Mouse (Mus musculus) kidney, embryonic 15.5 days (tissue): ENCODE results near the gene Parm1. TPM values are rescaled to one million over a fixed set of nuclear protein-coding genes. Genes with fewer than 3 reads are reported as not detected.
A peak's percentile ranks its signal among the peaks of the same experiment; 100 is the strongest.

Experiments
- ATAC-seq: fragments of 200-750 bp; cut with Nextera tagmentation; replicated peaks from 2 replicates; pipeline ENCODE4 v1.8.0; 2017; ENCODE audit warnings: moderate TSS enrichment; ENCODE audit not compliant: low FRiP score
- H3K27ac ChIP-seq: fragments of 300-500 bp; sonication (generic); 2 replicates; pipeline ENCODE4 v1.5.1; 2015; ENCODE audit warnings: mild to moderate bottlenecking, inconsistent platforms
- H3K27me3 ChIP-seq: fragments of 300-500 bp; sonication (generic); 2 replicates; pipeline ENCODE4 v1.6.1; 2015; ENCODE audit warnings: inconsistent platforms
- H3K36me3 ChIP-seq: fragments of 300-500 bp; sonication (generic); 2 replicates; pipeline ENCODE4 v1.6.1; 2015; ENCODE audit warnings: inconsistent platforms
- H3K4me1 ChIP-seq: fragments of 300-500 bp; sonication (generic); 2 replicates; pipeline ENCODE4 v1.6.1; 2015; ENCODE audit warnings: inconsistent platforms
- H3K4me2 ChIP-seq: fragments of 300-500 bp; sonication (generic); 2 replicates; pipeline ENCODE4 v1.6.1; 2015; ENCODE audit warnings: moderate library complexity, mild to moderate bottlenecking, inconsistent platforms
- H3K4me3 ChIP-seq: fragments of 300-500 bp; sonication (generic); replicated peaks from 2 replicates; pipeline ENCODE4 v1.5.1; 2015; ENCODE audit warnings: mild to moderate bottlenecking, inconsistent platforms
- H3K9ac ChIP-seq: fragments of 300-500 bp; sonication (generic); 2 replicates; pipeline ENCODE4 v1.6.1; 2015; ENCODE audit warnings: mild to moderate bottlenecking, inconsistent platforms
- H3K9me3 ChIP-seq: fragments of 300-500 bp; sonication (generic); replicated peaks from 2 replicates; pipeline ENCODE4 v1.6.1; 2016; ENCODE audit warnings: inconsistent platforms
- WGBS: fragments of 180-500 bp; shearing (Covaris S2); methylation state at CpG from one replicate; pipeline ENCODE4 v1.1.7; 2015; ENCODE audit warnings: mixed read lengths; 5-methylcytosine and 5-hydroxymethylcytosine counted together
- polyA plus RNA-seq: library from polyadenylated mRNA; unstranded; fragments of >200 nt; fragmentation: Nextera tagmentation; extraction: Ambion mirVana; gene quantifications from 2 replicates; pipeline ENCODE4 v1.2.1, GENCODE M21; 2015

Parm1 gene
- polyA plus RNA-seq, 1 experiment from 2014 or later: 11.5 TPM

- no peak overlapping the region for H3K9ac ChIP-seq
- WGBS: 14% methylated on average over 7 of the region's 7 CpGs
- peak overlapping the region; percentile 56 for H3K4me3 ChIP-seq
- no peaks in the 10 kb centered on the region for H3K9me3 ChIP-seq
- peak overlapping the region; percentile 96 for H3K4me2 ChIP-seq
- H3K4me1 ChIP-seq: peaks cover 25% of the 10 kb centered on the region
- H3K36me3 ChIP-seq: no peaks in the 10 kb centered on the region
- H3K27ac ChIP-seq: no peak overlapping the region
- H3K27me3 ChIP-seq: peaks cover 19% of the 10 kb centered on the region
- no peak for ATAC-seq
Measured at GRCm38 (mm10) chr5:91518946-91519345, 1.5 kb downstream of the Parm1 start.

DNA sequence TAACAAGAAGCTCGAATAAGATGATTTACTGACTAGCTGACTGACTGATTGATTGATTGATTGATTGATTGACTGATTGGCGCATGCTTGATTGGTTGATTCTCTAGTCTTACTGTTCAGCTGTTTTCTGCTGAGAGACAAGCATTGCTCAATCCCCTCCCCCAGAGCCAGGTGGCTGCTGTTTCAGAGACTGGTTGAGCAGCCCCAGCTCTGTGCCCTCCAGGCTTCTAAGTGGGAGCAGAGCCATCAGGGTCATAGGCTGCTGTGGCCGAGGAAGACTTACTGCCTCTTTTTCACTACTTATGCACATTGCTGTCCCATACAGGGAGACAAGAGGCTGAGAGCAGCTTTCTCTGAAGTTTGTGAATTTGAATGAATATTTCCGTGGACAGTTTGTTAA, 2.1 kb downstream of the Parm1 start:
- H3K4me2 ChIP-seq: peak overlapping the region; percentile 96
- WGBS: 37% methylated on average over 4 of the region's 4 CpGs
- no peaks in the 10 kb centered on the region for H3K9me3 ChIP-seq
- no peak overlapping the region for H3K9ac ChIP-seq
- no peak overlapping the region; the same call in 1 of the 2 replicates for H3K4me3 ChIP-seq
- no peak overlapping the region for H3K27ac ChIP-seq
- H3K4me1 ChIP-seq: peaks cover 25% of the 10 kb centered on the region
- ATAC-seq: no peak
- no peaks in the 10 kb centered on the region for H3K36me3 ChIP-seq
- H3K27me3 ChIP-seq: peaks cover 19% of the 10 kb centered on the region

DNA sequence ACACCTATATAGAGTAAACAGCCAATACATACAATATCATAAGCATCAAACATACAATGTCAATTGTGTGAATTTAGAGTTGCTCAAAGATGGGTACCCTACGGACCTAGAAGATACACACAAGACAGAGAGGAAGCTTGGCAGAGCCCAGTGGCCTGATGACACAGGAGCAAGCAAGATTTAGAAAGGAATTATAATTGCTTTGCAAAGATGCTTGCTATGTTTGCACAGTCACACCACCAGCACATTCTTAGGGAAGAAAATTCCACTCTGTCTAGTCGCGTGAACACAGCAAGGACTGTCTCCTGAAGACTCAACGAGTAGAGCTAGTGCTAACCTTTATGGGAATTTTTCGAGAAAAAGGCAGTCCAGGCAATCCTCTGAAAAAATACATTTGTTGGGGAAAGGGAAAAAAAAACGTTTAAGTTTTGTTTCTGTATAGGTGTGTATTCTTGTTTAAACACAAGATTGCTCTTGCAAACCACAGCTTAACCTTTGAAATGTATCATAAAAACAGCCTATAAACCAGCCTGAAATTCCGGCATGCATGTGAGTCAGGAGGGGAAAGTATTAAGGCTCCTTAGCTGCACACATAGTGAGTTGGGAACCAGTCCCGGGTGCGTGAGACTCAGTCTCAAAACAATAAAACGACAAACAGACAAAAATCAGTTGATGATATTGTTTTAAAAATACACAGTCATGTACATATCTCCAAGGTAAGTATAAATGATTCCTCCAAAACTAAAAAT, 15.5 kb downstream of the Parm1 start:
- 78% methylated on average over 10 of the region's 10 CpGs for WGBS
- Histone ChIP-seq H3K36me3 (no peaks in the 10 kb centered on the region), H3K9ac (no peak overlapping the region), H3K4me3 (no peak overlapping the region), H3K27ac (no peak overlapping the region), H3K9me3 (no peaks in the 10 kb centered on the region), H3K27me3 (no peaks in the 10 kb centered on the region), H3K4me1 (no peaks in the 10 kb centered on the region), H3K4me2 (no peak overlapping the region)
- no peak for ATAC-seq

- H3K4me2 ChIP-seq: no peak overlapping the region
- no peaks in the 10 kb centered on the region for H3K9me3 ChIP-seq
- H3K36me3 ChIP-seq: no peaks in the 10 kb centered on the region
- 88% methylated on average over 7 of the region's 7 CpGs for WGBS
- ATAC-seq: no peak
- no peaks in the 10 kb centered on the region for H3K4me1 ChIP-seq
- no peaks in the 10 kb centered on the region for H3K27me3 ChIP-seq
- H3K27ac ChIP-seq: no peak overlapping the region
- no peak overlapping the region for H3K9ac ChIP-seq
- no peak overlapping the region for H3K4me3 ChIP-seq
Measured at GRCm38 (mm10) chr5:91559071-91559610, 41.7 kb downstream of the Parm1 start.

DNA sequence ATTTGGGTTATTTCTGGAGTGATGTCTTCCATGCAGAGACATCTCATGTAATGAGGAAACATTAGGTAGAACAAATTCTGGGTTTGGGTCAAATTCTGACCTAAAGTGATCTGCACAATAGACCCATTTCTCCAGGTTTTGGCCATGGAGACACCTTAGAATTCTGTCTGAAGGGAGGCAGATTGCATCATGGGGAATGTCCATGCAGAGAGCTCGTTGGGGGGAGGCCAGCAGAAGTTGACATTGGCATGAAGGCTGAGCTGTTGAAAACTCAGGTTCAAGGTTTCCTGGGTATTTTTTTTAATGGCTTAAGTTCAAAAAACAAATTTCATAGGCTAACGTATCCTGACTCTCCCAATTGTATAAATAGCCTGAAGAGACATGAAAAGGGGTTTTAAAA, 42.3 kb downstream of the Parm1 start:
- H3K27ac ChIP-seq: no peak overlapping the region
- H3K4me2 ChIP-seq: no peak overlapping the region
- H3K9me3 ChIP-seq: no peaks in the 10 kb centered on the region
- no peak overlapping the region for H3K4me3 ChIP-seq
- no peak for ATAC-seq
- H3K9ac ChIP-seq: no peak overlapping the region
- no peaks in the 10 kb centered on the region for H3K27me3 ChIP-seq
- H3K36me3 ChIP-seq: no peaks in the 10 kb centered on the region
- 55% methylated on average over 2 of the region's 2 CpGs for WGBS
- H3K4me1 ChIP-seq: no peaks in the 10 kb centered on the region

DNA sequence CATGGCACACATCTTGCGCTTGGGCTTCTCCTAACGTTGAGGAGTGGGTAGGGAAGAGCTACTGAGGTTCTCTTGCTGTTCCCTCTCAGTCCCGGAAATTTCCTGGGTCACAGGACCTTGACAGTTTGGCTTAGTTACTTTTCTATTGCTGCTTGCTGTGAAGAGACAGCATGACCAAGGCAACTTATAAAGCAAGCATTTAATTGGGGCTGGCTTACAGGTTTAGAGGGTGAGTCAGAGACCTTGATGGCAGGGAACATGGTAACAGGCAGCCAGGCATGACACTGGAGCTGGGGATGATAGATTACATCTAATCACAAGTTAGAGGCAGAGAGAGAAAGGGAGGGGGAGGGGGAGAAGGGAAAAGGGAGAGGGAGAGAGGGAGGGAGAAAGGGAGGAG, 44.0 kb downstream of the Parm1 start:
- no peak overlapping the region for H3K27ac ChIP-seq
- 85% methylated on average over 3 of the region's 3 CpGs for WGBS
- no peak overlapping the region for H3K9ac ChIP-seq
- no peaks in the 10 kb centered on the region for H3K9me3 ChIP-seq
- no peaks in the 10 kb centered on the region for H3K27me3 ChIP-seq
- no peak overlapping the region for H3K4me3 ChIP-seq
- ATAC-seq: 0 out of 2 replicates have a peak, but pooled peaks have one; percentile 29
- no peaks in the 10 kb centered on the region for H3K4me1 ChIP-seq
- H3K4me2 ChIP-seq: no peak overlapping the region
- no peaks in the 10 kb centered on the region for H3K36me3 ChIP-seq

DNA sequence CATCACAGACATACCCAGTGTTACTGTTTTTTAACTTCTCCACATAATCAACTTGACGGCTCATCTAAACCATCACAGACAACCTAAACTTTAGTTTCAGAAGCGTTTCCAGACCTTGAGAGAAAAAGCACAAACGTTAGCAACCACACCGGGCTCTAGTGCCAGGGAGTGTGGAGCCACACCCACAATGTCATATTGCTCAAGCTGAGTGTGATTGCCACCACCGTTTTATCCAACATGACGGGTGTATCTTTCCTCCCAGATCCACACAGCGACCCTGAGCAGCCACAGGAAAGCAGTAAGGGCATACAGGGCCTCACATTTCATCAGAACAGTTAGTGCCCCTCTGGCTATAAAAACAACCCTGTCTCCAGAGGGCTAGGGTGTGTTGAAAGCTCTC, 45.1 kb downstream of the Parm1 start:
- H3K4me1 ChIP-seq: peaks cover 4% of the 10 kb centered on the region; the same call in 1 of the 2 replicates
- H3K27me3 ChIP-seq: no peaks in the 10 kb centered on the region
- H3K4me3 ChIP-seq: no peak overlapping the region
- 57% methylated on average over 7 of the region's 7 CpGs for WGBS
- H3K9me3 ChIP-seq: no peaks in the 10 kb centered on the region
- ATAC-seq: no peak
- no peak overlapping the region for H3K27ac ChIP-seq
- no peak overlapping the region for H3K4me2 ChIP-seq
- H3K36me3 ChIP-seq: no peaks in the 10 kb centered on the region
- H3K9ac ChIP-seq: no peak overlapping the region

DNA sequence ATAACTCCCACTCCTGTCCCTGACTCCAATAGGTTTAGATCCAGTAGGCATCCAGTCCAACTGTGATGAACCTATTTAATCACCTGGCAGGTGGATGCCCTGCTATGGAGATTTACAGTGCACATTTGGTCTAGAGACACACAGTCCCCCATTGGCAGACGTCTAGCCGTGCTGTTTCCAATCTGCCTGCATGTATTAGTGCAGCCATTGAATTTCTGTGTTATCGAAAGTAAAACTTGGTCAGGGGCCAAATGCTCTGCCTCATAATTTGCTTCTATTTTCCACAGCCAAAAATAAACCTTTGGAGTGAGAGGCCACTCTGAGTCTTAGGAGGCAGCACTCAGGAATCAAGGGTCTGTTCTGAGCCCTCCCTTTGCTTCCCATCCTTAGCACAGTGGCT, 46.6 kb downstream of the Parm1 start:
- no peak overlapping the region for H3K27ac ChIP-seq
- no peak for ATAC-seq
- WGBS: 65% methylated on average over 3 of the region's 3 CpGs

GRCm38 (mm10) chr5:91565458-91565857, 48.0 kb downstream of the Parm1 start:
- no peak overlapping the region for H3K9ac ChIP-seq
- H3K27ac ChIP-seq: no peak overlapping the region
- no peak for ATAC-seq
- H3K27me3 ChIP-seq: no peaks in the 10 kb centered on the region
- H3K4me2 ChIP-seq: no peak overlapping the region
- WGBS: 84% methylated on average over 3 of the region's 3 CpGs
- no peaks in the 10 kb centered on the region for H3K36me3 ChIP-seq
- peaks cover 4% of the 10 kb centered on the region; the same call in 1 of the 2 replicates for H3K4me1 ChIP-seq
- no peak overlapping the region for H3K4me3 ChIP-seq
- no peaks in the 10 kb centered on the region for H3K9me3 ChIP-seq

More for the DNA sequence above, 46.6 kb downstream of the Parm1 start:
- H3K4me1 ChIP-seq: peaks cover 4% of the 10 kb centered on the region; the same call in 1 of the 2 replicates
- no peak overlapping the region for H3K4me2 ChIP-seq
- no peak overlapping the region for H3K4me3 ChIP-seq
- H3K9ac ChIP-seq: no peak overlapping the region
- no peaks in the 10 kb centered on the region for H3K36me3 ChIP-seq
- no peaks in the 10 kb centered on the region for H3K27me3 ChIP-seq
- H3K9me3 ChIP-seq: no peaks in the 10 kb centered on the region

DNA sequence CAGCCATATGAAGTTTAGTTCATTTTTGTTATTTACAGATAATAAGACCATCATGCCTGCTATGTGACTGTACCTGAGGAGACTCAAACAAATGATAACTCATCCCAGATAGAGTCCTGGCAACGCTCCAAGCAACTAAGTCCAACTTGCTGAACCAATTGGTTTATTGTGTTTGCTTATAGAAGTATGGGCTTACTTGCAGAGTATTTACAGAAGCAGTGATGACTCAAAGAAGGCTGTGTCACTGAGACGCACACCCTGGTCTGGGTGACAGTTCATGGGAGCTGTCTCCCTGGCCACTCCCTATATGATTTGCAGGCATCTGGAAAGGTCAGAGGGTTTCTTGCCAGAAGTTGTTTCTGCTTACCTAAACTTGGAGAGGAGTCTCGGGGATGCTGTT, 49.2 kb downstream of the Parm1 start:
- Histone ChIP-seq H3K9me3 (no peaks in the 10 kb centered on the region), H3K36me3 (no peaks in the 10 kb centered on the region), H3K27ac (no peak overlapping the region), H3K9ac (no peak overlapping the region), H3K4me2 (no peak overlapping the region), H3K4me3 (no peak overlapping the region), H3K27me3 (no peaks in the 10 kb centered on the region), H3K4me1 (peaks cover 4% of the 10 kb centered on the region; the same call in 1 of the 2 replicates)
- no peak for ATAC-seq
- WGBS: 40% methylated on average over 3 of the region's 3 CpGs

DNA sequence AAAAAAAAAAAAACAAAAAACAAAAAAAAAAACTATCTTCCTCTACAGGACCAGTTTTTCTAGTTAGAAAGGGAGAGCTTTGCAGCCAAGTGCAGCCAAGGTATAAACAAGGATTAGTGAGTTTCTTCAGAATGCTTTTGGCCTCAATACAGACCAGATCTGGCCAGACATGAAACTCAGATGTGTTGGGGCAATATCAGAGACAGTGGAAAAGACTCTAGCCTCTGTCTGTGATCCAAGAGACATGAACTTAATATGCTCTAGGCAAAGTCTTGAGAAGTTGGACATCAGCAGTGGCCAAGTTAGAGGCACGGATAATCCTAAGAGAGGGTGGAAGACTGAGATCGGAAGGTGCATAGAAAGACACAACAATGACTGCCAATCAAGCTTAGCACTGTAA, 56.8 kb downstream of the Parm1 start:
- Histone ChIP-seq H3K9me3 (no peaks in the 10 kb centered on the region), H3K36me3 (no peaks in the 10 kb centered on the region), H3K4me1 (no peaks in the 10 kb centered on the region), H3K27me3 (no peaks in the 10 kb centered on the region), H3K27ac (no peak overlapping the region), H3K4me2 (no peak overlapping the region), H3K4me3 (no peak overlapping the region), H3K9ac (no peak overlapping the region)
- 87% methylated on average over 2 of the region's 2 CpGs for WGBS
- no peak for ATAC-seq

DNA sequence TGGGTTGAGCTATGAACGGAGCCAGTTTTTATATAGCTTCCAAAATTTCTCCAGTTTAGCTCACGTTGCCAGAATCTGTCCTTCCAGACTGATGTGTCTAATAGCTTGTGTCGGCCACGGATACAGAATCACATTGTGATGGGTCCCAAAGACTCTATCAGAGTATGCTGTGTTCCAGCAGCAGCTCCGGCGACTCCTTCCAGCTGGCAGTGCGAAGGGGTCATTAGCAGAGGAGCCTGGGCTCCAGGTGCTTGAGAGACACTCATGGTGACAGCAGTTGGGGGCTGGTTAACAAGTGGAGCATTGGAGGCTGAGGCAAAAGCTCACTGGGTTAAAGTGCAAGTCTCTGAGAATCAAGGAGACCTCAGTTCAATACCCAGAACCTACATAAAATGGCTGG, 61.5 kb downstream of the Parm1 start:
- Histone ChIP-seq H3K36me3 (no peaks in the 10 kb centered on the region), H3K4me3 (no peak overlapping the region)
- 84% methylated on average over 7 of the region's 7 CpGs for WGBS

More for the DNA sequence above, 61.5 kb downstream of the Parm1 start:
- Histone ChIP-seq H3K9me3 (no peaks in the 10 kb centered on the region), H3K27ac (no peak overlapping the region), H3K27me3 (no peaks in the 10 kb centered on the region), H3K4me2 (no peak overlapping the region), H3K4me1 (no peaks in the 10 kb centered on the region), H3K9ac (no peak overlapping the region)
- no peak for ATAC-seq
